Mouse (Mus musculus) retina, postnatal 7 days (tissue): ENCODE results near the gene Cd151.

Source experiments
- DNase-seq: peaks from one replicate; pipeline ENCODE4 v3.0.0-alpha.2; 2012; ENCODE audit warnings: low read depth, low spot score

Cd151 gene

GRCm38 (mm10) chr7:141467230-141468030 is at the start of gene Cd151:
TSS of gene Cd151 (plus strand) at chr7:141467392.
- no peak for DNase-seq

GRCm38 (mm10) chr7:141417731-141418681 is 49.2 kb upstream of the Cd151 start:
- DNase-seq, result no peak

GRCm38 (mm10) chr7:141418970-141419369 is 48.2 kb upstream of the Cd151 start:
- no peak for DNase-seq

DNA sequence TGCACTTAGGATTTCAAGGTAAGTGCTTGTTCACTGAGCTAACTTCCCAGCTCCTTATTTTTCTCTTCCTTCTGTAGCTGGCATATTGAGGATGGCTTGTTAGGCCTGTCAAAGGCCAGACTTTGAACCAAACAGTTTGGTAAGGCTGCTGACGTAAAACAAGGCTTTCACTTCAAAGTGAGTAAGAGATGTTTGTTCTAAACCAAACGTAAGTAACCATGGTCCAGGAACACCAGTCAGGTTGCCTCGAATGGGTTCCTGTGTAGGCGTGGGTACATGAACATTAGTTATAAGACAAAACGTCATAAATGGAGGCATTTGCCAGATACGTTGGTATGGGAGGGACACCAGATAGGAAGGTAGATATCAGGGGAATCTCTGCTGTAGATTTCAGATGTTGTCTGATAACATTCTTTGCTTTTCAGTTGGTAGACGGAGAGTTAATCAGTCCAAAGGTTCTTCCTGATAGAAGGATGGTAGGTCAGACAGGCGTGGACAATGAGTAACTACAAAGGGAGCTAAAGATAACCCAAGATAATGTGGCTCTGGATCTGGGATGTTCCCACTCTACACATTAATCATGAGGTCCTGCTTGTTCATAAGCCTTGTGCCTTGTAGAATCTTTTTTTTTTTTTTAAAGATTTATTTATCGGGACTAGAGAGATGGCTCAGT is 47.0 kb upstream of the Cd151 start:
- no peak for DNase-seq

GRCm38 (mm10) chr7:141423811-141424210 is 43.4 kb upstream of the Cd151 start:
- DNase-seq, result no peak

- DNase-seq, result no peak
Observed at GRCm38 (mm10) chr7:141426948-141427730, 40.1 kb upstream of the Cd151 start.

DNA sequence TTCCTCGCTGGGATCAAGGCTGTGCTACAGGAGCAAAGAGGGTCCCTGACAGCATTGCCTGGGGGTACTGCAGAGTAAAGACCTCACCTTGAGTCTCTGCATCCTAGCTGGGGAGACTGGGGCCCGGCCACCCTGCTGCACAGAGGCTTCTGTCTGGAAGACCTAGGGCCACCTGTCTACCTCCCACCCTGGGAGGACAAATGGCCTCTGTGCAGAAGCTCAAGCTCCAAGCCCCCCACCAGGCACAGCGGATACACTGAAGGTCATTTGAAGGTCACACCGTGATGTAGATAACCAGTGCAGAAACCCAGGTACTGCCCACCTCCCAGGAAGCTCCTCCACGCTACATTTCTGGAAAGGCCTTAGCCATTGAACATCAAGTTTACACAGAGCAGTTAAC is 38.5 kb upstream of the Cd151 start:
- no peak for DNase-seq

DNA sequence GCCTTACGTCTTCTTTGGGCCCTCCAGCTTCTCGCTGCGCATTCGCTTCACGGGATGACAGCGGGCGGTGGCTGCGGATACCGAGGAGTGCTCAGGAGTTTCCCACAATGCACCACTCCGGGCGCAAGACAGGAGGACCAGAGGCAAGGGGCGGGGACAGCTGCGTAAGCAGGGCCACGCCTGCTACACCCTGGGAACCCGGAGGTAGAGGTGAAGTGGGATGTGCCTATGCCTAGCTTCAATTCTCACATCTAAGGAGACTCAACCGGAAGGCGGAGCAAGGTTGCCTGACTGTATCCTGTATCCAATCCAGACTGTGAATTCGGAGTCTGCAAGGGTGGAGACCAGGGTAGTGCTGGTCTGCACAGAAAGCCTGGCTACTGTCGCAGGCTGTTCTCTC is 37.9 kb upstream of the Cd151 start, which contains the start of gene Cend1:
Cend1 (minus strand) TSS at position 182 of the 400 bp plus-strand sequence.
- no peak for DNase-seq

DNA sequence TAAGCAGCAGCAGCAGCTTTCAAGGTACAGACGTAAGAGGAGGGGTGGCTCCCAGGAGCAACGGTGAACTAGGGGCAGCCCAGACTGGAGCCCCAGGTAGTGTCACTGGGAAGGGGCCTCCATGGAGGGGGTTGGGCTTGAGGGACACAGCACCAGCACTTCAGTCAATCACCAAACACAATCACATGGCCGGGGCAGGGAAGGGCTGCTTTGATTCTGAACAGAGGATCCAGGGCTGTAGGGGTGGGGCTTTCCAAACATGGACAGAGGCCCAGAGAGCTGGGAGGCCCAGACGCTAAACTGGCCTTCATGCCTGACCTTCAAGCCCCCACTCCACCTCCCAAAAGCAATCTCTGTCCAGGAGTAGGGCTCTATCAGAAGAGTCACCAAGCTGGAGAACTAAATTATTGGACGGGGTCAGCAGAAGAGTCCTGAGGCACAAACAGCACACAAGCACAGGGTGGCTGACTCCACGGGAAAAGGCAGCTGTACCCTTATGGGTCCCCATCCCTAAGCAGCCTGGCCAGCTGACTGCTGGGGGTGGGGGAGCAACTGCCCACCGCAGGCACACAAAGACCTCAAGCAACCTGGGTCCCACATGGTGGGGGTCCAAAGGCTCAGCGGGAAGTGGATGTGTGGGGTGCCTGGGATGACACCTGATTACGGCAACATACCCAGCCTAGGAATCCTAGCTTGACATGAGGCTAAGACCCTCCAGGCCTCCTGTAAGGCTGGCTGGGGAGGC is 37.2 kb upstream of the Cd151 start:
- DNase-seq, result no peak

DNA sequence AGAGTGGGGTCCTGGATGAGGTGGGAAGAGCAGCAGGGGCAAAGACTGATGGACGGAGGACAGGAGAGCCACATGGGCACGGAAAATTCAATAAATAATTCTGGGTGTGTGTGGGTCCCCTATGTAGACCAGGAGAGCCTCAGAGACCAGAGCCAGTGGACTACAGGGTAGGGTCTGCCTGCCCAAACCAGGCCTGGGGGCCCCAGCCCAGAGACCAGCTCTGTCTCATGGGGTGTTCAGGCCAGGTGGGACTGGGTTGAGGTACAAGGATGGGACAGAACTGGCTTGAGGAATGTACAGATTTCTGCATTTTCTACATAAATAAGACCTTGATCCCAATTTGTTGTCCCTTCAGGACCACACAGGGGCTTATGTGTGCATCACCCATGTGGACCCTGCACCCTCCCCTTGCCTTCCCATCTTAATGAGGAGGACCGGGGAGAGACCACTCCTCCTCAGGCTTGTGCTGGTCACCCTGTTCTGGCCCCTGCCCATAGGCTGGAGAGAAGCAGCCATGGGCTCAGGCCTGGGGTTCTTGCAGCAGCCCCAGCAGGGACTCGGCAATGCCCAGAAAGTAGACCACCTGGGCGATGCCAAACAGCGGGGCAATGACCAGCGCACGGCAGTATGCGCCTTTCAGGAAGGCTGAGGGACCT is 36.5 kb upstream of the Cd151 start:
- no peak for DNase-seq

DNA sequence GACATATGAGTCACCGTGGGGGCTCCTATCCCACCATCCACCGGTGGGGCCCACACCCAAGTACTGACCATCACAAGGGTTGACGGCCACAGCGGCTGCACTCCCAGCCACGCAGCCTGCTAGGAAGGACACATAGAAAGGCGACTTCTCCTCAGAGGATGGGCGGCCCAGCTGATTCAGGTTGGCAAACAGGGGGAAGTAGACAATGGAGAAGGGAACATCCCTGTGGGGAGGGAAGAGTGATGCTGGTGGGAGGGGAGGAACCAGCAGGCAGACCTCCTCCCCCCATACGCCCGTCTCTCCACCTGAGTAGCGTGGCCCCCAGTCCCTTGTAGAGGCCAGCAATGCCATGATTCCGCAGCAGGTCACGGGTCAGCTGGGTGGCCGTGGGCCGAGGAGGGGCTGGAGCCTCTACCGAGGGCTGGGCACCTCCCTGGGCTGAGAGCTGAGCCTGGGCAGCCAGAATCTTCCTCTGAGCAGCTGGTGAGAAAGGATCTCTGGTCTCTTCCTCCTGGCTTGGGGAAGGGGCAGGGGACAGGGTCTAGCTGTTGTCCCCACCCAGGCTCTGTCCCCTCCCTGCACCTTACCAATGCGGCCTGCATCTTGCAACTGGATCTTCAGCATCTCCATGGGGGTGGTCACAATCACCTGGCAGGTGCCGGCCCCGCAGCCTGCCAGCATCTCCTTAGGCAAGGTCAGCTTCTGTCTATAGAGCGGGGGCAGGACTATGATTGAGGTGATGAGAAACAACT is 35.6 kb upstream of the Cd151 start:
- DNase-seq, result no peak

DNA sequence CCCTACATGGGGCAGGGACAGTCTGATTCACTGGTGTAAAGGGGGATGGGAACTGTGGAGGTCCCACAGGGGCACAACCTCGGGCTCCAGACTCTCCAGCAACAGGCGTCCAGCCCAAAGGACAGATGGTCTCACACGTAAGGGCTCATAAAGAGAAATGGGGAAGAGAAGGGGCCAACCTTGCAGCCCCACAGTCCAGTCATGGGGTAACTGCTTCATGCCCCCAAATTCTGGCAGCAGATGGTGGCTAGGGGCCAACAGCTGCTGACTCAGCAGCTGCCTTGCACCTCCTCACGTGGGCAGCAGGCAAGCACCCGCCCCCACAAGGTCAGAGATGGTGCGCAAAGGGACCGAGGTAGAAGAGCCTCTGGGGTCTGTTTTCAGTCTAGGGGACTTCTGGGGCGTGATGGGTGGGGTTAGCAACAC is 35.0 kb upstream of the Cd151 start:
- no peak for DNase-seq

- DNase-seq, result no peak
Observed at GRCm38 (mm10) chr7:141432741-141433516, 34.3 kb upstream of the Cd151 start.

DNA sequence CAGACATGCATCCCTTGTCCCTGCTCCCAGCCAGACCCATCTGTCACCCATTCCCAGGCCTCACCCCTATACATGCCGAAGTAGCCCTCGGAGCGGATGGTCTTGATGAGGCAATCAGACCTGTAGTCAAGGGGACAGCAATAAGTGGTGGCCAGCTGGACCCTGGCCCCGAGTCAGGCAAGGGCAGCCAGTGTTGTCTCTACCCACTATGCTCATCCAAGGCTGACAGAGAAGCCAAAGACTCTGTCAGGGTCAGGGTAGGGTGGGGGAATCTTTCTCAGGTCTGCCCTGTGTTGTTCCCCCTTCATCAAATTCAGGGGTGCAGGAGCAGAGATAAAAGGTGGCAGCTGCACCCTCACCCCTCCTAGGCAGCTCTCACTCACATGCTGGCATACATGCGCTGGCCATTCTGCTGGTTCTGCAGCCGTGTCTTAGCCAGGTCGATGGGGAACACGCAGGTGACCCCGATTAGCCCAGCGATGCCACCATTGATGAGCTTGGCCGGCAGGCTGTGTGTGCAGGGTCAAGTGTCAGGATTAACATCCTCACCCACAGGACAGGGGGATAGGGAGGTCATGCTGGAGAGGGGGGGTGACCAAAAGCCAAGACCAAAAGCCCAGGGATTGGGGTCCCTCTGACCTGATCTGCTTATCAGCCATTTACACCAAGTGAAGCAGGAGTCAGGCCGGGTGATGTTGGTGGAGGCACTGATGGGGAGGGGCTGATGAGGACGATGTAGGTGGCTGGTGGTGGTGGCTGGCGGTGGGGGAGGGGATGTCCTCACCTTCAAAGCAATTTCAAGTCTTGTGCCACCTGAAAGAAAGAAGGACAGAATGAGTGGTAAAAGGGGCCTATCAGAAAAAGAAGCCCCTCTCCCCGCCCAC is 33.4 kb upstream of the Cd151 start:
- no peak for DNase-seq

DNA sequence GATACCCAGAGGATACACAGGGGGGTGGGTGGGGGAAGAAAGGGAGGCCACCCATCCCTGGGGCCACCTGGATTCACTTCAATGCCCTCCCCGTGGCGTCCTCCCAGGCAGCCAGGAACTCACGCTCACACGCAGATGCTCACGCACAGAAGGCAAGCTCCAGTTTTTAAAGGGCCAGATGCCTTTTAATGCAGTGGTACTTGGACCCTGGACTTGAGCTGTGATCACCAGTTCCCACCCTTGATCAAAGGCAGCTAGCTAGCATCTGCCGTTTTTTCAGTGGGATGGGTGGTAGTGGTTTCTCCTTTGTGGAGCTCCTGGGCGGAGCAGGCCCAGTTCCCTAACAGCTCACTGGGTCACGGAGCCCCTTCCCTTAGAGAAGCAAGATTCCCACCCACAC is 32.7 kb upstream of the Cd151 start:
- DNase-seq, result no peak

- DNase-seq, result no peak
Observed at GRCm38 (mm10) chr7:141435129-141435855, 31.9 kb upstream of the Cd151 start.
